Mouse (Mus musculus) liver, adult 2 months (tissue): ENCODE measurements around the gene Mief2.

Experiments
- CTCF ChIP-seq: fragments of 200-500 bp; IDR thresholded peaks from 2 replicates; pipeline ENCODE4 v1.5.1; 2011; ENCODE audit warnings: low read depth, low read length, control low read depth
- POLR2A ChIP-seq: fragments of 200-500 bp; IDR thresholded peaks from 2 replicates; pipeline ENCODE4 v1.6.1; 2011; ENCODE audit warnings: low read length, control low read depth; ENCODE audit not compliant: insufficient read depth; ENCODE audit errors: extremely low read depth

DNA sequence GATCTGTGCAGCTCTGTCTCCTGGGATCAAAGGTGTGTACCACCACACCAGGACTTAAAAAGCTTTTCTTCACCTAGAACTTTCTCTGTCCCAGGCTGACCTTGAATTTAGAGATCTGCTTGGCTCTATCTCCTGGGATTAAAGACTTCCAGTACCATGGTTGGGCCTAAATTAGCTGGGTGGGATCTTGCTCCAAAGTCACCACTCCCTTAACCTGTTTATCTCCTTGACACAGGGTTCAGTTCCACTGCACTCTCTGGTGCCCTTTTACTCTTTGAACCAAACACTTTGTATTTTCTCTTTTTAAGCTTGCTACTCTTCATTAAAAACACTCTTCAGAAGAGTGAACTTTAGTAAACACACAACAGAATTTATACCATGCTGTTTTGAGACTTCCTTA is 9.3 kb downstream of the Mief2 start:
- TF ChIP-seq CTCF (no peak), POLR2A (no peak)
